Mouse (Mus musculus) spleen, postnatal 14 days (tissue): ENCODE data around the gene Gpr108.
A peak's percentile ranks its signal among the peaks of the same experiment; 100 is the strongest.

ENCODE experiments used
- DNase-seq, 2 experiments: peaks; one replicate each; pipeline ENCODE4 v3.0.0; 2021 to 2022; ENCODE audit warnings: low spot score in 2 of 2

Gpr108 gene

GRCm38 (mm10) chr17:57271301-57271700 lies 23.1 kb upstream of the Gpr108 start:
- DNase-seq, result no peak

GRCm38 (mm10) chr17:57267556-57268126 lies 19.4 kb upstream of the Gpr108 start:
- DNase-seq, result no peak

- peak; percentile 34 to 52 for DNase-seq
Observed at GRCm38 (mm10) chr17:57264972-57265945, 17.0 kb upstream of the Gpr108 start.

- no peak for DNase-seq
Observed at GRCm38 (mm10) chr17:57264164-57264563, 15.9 kb upstream of the Gpr108 start.

- no peak for DNase-seq
Observed at GRCm38 (mm10) chr17:57262901-57263550, 14.8 kb upstream of the Gpr108 start.

GRCm38 (mm10) chr17:57261796-57262195 lies 13.6 kb upstream of the Gpr108 start:
- no peak for DNase-seq

GRCm38 (mm10) chr17:57261286-57261685 lies 13.0 kb upstream of the Gpr108 start:
- DNase-seq, result no peak

GRCm38 (mm10) chr17:57260351-57260750 lies 12.1 kb upstream of the Gpr108 start:
- no peak for DNase-seq

- DNase-seq, result no peak
Observed at GRCm38 (mm10) chr17:57259742-57260141, 11.5 kb upstream of the Gpr108 start.

- DNase-seq, result no peak
Observed at GRCm38 (mm10) chr17:57258191-57258590, 9.9 kb upstream of the Gpr108 start.

- DNase-seq, result no peak
Observed at GRCm38 (mm10) chr17:57256921-57257485, 8.8 kb upstream of the Gpr108 start.

- DNase-seq, result no peak
Observed at GRCm38 (mm10) chr17:57255354-57255753, 7.1 kb upstream of the Gpr108 start.

- DNase-seq, result no peak
Observed at GRCm38 (mm10) chr17:57253306-57253705, 5.1 kb upstream of the Gpr108 start.

- no peak for DNase-seq
Observed at GRCm38 (mm10) chr17:57251431-57251830, 3.2 kb upstream of the Gpr108 start.

- DNase-seq, result no peak
Observed at GRCm38 (mm10) chr17:57250461-57251160, 2.4 kb upstream of the Gpr108 start.

GRCm38 (mm10) chr17:57249186-57250181 lies 1.2 kb upstream of the Gpr108 start, which contains the start of gene Trip10:
Gene Trip10 (plus strand): TSS chr17:57249455.
- peak; percentile 95 for DNase-seq

- no peak for DNase-seq
Observed at GRCm38 (mm10) chr17:57248771-57249170, 525 bp upstream of the Gpr108 start.

GRCm38 (mm10) chr17:57247393-57248200 lies 649 bp downstream of the Gpr108 start:
- DNase-seq, result peak; percentile 71 to 75

- DNase-seq, result no peak
Observed at GRCm38 (mm10) chr17:57246663-57247392, 1.4 kb downstream of the Gpr108 start.
